Mouse (Mus musculus): ENCODE results near the gene Dach1. TPM values are rescaled to one million over a fixed set of nuclear protein-coding genes. Genes with fewer than 3 reads are reported as not detected.

The Dach1 gene
- polyA plus RNA-seq, 1 experiment from 2014 or later = 24.8 TPM

DNA sequence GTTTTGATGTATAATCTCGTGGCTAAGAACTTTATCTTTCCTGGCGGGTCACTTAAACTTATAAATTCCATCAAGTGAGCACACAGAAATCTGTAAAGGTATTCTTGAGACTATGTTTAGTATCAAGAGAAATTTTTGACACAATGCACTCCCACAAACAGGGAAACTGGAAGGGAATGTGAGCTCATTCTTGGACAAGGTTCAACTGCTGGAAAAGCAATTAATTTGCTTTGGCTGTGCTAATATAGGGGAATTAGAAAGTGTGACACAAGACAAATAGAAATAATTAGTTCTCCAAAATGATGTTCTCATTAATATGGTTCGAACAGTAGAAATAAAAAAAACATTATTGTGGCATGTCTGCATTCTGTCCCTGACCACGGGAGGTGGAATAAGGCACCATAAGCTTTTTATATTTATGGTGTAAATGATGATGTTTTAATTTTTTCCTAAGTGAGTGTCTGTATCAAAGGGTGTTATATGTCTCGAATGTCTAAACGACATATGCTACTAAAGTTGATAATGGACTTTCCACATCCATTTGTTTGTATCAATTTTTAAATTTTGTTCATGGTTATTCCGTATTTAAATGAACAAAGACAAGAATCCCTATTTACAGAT is 354.9 kb downstream of the Dach1 start:
- H3K9me3 ChIP-seq (ENCODE audit: control insufficient read depth, low read length) = no peaks in the 10 kb centered on the region
- H3K9ac ChIP-seq (replicated peaks; ENCODE audit: low read depth, low read length) = no peak overlapping the region
- H3K36me3 ChIP-seq (ENCODE audit: control insufficient read depth, insufficient read depth, low read length) = no peaks in the 10 kb centered on the region
- WGBS = 50% methylated on average over 7 of the region's 7 CpGs
- peak; percentile 47 for ATAC-seq (ENCODE audit: low read depth)
- H3K4me2 ChIP-seq (ENCODE audit: low read depth, low read length) = no peak overlapping the region
- H3K27me3 ChIP-seq (ENCODE audit: control insufficient read depth, insufficient read depth, low read length) = no peaks in the 10 kb centered on the region
- H3K27ac ChIP-seq (ENCODE audit: low read depth, low read length) = no peak overlapping the region
- H3K4me1 ChIP-seq (ENCODE audit: control insufficient read depth, insufficient read depth, low read length) = peaks cover 4% of the 10 kb centered on the region; the same call in 1 of the 2 replicates
- H3K4me3 ChIP-seq (ENCODE audit: low read depth, low read length) = no peak overlapping the region

DNA sequence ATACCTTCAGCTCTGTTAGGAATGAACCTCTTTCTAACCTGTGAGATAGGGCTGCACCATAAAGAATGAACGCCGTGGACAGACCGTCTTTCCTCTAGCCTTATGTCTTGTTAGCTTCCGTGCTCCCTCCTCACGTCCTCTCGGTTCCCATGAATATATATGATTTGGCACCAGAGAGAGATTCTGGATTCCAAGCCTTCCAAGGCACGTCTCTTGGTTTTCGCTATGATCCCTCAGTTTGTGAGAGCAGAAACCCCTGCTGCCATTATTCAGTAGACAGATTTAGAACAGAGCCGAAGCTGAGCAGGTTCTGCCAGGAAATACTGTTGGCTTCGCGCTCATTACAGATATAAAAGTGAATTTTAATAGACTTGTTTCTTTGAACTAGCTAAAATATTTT is 356.0 kb downstream of the Dach1 start:
- Histone ChIP-seq H3K9me3 (ENCODE audit: control insufficient read depth, low read length) (no peaks in the 10 kb centered on the region), H3K4me3 (ENCODE audit: low read depth, low read length) (no peak overlapping the region), H3K36me3 (ENCODE audit: control insufficient read depth, insufficient read depth, low read length) (no peaks in the 10 kb centered on the region), H3K4me2 (ENCODE audit: low read depth, low read length) (peak overlapping the region; percentile 11; the same call in 1 of the 2 replicates), H3K27ac (ENCODE audit: low read depth, low read length) (no peak overlapping the region), H3K9ac (replicated peaks; ENCODE audit: low read depth, low read length) (no peak overlapping the region), H3K4me1 (ENCODE audit: control insufficient read depth, insufficient read depth, low read length) (peaks cover 4% of the 10 kb centered on the region; the same call in 1 of the 2 replicates), H3K27me3 (ENCODE audit: control insufficient read depth, insufficient read depth, low read length) (no peaks in the 10 kb centered on the region)
- no peak for ATAC-seq (ENCODE audit: low read depth)
- 40% methylated on average over 11 of the region's 11 CpGs for WGBS

DNA sequence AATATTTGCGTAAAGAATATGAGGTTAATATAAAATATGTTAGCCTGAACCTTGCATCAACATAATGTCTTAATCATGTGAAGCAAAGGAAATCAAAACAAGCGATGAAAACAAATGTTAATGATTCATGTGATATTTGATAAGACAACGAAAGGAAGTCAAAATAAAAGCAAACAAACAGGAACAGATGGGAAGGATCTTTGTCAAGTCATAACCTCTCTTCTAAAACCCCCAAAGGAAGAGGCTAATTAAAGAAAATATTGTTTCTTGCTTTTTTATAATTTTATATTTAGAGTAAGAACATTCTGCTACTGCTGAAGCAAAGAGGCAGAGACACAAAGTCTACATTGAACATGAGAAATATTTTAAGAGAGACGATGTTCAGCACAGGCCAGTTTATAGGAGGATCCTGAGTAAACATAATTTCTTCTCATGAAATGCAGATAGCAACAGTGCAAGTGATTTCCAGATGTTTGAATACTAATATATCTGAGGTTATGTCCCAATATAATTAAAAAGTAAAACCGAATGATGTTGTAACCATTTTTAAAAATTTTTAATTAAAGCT is 374.1 kb downstream of the Dach1 start:
- Histone ChIP-seq H3K4me2 (ENCODE audit: low read depth, low read length) (no peak overlapping the region), H3K4me3 (ENCODE audit: low read depth, low read length) (no peak overlapping the region), H3K27me3 (ENCODE audit: control insufficient read depth, insufficient read depth, low read length) (no peaks in the 10 kb centered on the region), H3K4me1 (ENCODE audit: control insufficient read depth, insufficient read depth, low read length) (no peaks in the 10 kb centered on the region), H3K9ac (replicated peaks; ENCODE audit: low read depth, low read length) (no peak overlapping the region), H3K36me3 (ENCODE audit: control insufficient read depth, insufficient read depth, low read length) (no peaks in the 10 kb centered on the region), H3K9me3 (ENCODE audit: control insufficient read depth, low read length) (no peaks in the 10 kb centered on the region), H3K27ac (ENCODE audit: low read depth, low read length) (no peak overlapping the region)
- no peak for ATAC-seq (ENCODE audit: low read depth)
- WGBS = 82% methylated on average over 5 of the region's 5 CpGs

DNA sequence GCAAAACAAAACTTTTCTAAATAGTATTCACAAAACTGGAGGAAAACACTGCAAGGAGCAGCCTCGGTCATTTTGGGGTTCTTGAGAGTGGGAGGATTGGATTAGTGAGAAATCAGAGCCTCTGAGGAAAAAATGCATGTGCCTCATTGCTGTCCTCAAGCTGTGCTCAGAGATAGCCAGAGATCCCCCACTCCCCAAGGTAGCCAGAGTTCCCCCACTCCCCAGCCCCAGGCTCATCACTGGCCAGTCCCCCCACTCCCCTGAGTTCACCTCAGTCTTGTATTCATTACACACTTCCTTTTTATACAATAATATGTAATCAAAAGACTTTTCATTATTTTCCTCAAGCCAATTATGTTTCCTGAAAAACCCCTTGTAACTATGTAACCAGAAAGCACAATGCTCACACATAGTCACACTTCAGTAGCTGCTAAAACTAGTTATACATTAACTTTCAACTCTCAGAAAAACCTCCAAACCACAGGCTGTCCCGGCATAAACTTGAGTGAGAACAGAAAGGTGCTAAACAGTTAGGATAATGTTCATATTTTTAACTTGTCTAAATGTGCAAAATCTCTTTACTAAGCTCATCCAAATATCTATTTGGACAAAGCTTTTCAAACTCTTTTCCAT is 395.3 kb downstream of the Dach1 start:
- Histone ChIP-seq H3K9ac (replicated peaks; ENCODE audit: low read depth, low read length) (no peak overlapping the region), H3K4me3 (ENCODE audit: low read depth, low read length) (no peak overlapping the region), H3K4me1 (ENCODE audit: control insufficient read depth, insufficient read depth, low read length) (no peaks in the 10 kb centered on the region), H3K36me3 (ENCODE audit: control insufficient read depth, insufficient read depth, low read length) (no peaks in the 10 kb centered on the region), H3K27ac (ENCODE audit: low read depth, low read length) (no peak overlapping the region), H3K4me2 (ENCODE audit: low read depth, low read length) (no peak overlapping the region), H3K27me3 (ENCODE audit: control insufficient read depth, insufficient read depth, low read length) (no peaks in the 10 kb centered on the region), H3K9me3 (ENCODE audit: control insufficient read depth, low read length) (no peaks in the 10 kb centered on the region)
- no peak for ATAC-seq (ENCODE audit: low read depth)
- 70% methylated on average over 2 of the region's 2 CpGs for WGBS

DNA sequence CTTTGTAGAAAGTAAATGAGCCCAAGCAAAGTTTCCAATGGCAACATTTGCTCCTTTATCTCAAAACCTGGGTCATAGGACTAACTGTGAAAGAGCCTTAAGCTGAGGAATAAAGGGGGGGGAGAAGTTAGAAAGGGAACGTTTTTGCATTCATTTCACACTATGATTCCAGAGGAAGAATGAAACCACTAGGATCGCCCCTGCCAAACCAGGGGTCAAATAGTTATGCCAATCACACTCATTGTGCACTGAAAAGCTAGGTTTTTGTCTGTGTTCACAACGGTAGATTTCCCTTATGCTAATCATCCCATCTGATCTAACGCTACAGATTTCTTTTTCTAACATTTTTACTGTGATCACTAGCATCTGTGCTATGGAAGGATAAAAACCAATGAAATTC is 415.2 kb downstream of the Dach1 start:
- Histone ChIP-seq H3K27me3 (ENCODE audit: control insufficient read depth, insufficient read depth, low read length) (no peaks in the 10 kb centered on the region), H3K4me2 (ENCODE audit: low read depth, low read length) (no peak overlapping the region), H3K36me3 (ENCODE audit: control insufficient read depth, insufficient read depth, low read length) (no peaks in the 10 kb centered on the region), H3K4me3 (ENCODE audit: low read depth, low read length) (no peak overlapping the region), H3K9ac (replicated peaks; ENCODE audit: low read depth, low read length) (no peak overlapping the region), H3K4me1 (ENCODE audit: control insufficient read depth, insufficient read depth, low read length) (no peaks in the 10 kb centered on the region), H3K27ac (ENCODE audit: low read depth, low read length) (no peak overlapping the region), H3K9me3 (ENCODE audit: control insufficient read depth, low read length) (no peaks in the 10 kb centered on the region)
- ATAC-seq (ENCODE audit: low read depth) = no peak
- WGBS = 18% methylated on average over 4 of the region's 4 CpGs

DNA sequence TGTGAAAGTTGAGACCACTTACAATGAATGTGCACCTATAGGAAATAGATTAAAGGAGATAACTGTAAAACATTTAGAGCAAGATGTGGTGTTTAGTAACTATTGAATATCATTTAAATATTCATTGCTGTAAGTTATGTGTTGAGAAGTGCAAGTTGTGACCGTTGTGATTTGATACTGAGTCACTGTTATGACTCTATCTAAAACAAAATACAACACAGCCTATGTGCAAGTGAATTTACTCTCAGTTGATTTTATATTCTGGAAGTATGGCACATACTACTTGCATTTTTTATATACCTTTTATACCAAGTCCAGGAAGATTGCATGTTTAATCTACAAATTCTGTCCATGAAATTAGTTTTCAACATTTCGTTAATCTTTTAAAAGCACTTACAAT is 415.6 kb downstream of the Dach1 start:
- Histone ChIP-seq H3K4me3 (ENCODE audit: low read depth, low read length) (no peak overlapping the region), H3K9ac (replicated peaks; ENCODE audit: low read depth, low read length) (no peak overlapping the region), H3K27ac (ENCODE audit: low read depth, low read length) (no peak overlapping the region), H3K27me3 (ENCODE audit: control insufficient read depth, insufficient read depth, low read length) (no peaks in the 10 kb centered on the region), H3K9me3 (ENCODE audit: control insufficient read depth, low read length) (no peaks in the 10 kb centered on the region), H3K4me1 (ENCODE audit: control insufficient read depth, insufficient read depth, low read length) (no peaks in the 10 kb centered on the region), H3K4me2 (ENCODE audit: low read depth, low read length) (no peak overlapping the region), H3K36me3 (ENCODE audit: control insufficient read depth, insufficient read depth, low read length) (no peaks in the 10 kb centered on the region)
- WGBS = 34% methylated on average over 2 of the region's 2 CpGs
- no peak for ATAC-seq (ENCODE audit: low read depth)

DNA sequence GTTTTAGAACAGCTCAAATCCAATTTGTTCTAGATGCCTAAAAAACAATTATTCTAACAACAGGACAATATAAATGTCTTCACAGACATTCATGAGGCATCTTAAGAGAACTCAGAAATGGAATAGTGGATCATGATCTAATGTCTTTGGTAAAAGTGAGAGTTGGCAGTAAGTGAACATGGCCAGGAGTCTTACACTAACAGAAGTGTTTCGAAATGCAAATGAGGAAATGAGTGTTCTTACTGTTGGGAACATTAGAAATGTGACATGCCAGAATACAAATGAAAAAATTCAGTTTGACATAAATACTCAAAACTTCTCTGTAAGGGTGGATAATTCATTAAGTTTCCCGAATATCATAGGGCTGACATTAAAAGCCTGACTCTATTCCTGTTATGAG is 426.3 kb downstream of the Dach1 start:
- Histone ChIP-seq H3K9me3 (ENCODE audit: control insufficient read depth, low read length) (no peaks in the 10 kb centered on the region), H3K4me2 (ENCODE audit: low read depth, low read length) (no peak overlapping the region), H3K4me1 (ENCODE audit: control insufficient read depth, insufficient read depth, low read length) (no peaks in the 10 kb centered on the region), H3K9ac (replicated peaks; ENCODE audit: low read depth, low read length) (no peak overlapping the region), H3K27me3 (ENCODE audit: control insufficient read depth, insufficient read depth, low read length) (no peaks in the 10 kb centered on the region), H3K27ac (ENCODE audit: low read depth, low read length) (no peak overlapping the region), H3K4me3 (ENCODE audit: low read depth, low read length) (no peak overlapping the region), H3K36me3 (ENCODE audit: control insufficient read depth, insufficient read depth, low read length) (no peaks in the 10 kb centered on the region)
- ATAC-seq (ENCODE audit: low read depth) = no peak
- 92% methylated on average over 2 of the region's 2 CpGs for WGBS

DNA sequence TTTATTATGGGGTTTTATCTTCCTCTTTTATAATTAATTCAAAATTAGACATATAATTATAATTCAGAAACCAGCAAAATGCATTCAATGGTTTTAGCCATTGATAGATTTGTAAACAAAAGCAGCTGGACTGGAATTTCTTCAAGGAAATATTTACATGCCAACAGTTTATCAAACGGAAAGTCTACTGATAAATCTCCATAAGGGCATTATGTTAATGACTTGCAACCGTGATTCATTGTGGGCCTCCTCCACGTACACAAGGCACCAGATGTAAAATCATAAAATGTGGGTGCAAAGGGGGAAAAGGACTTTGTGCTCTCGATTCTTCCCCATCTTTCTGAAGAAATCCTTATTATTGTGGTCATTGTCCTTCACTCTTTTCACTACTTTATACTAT is 426.8 kb downstream of the Dach1 start:
- ATAC-seq (ENCODE audit: low read depth) = no peak
- Histone ChIP-seq H3K4me3 (ENCODE audit: low read depth, low read length) (no peak overlapping the region), H3K9ac (replicated peaks; ENCODE audit: low read depth, low read length) (no peak overlapping the region), H3K27me3 (ENCODE audit: control insufficient read depth, insufficient read depth, low read length) (no peaks in the 10 kb centered on the region), H3K4me2 (ENCODE audit: low read depth, low read length) (no peak overlapping the region), H3K9me3 (ENCODE audit: control insufficient read depth, low read length) (no peaks in the 10 kb centered on the region), H3K36me3 (ENCODE audit: control insufficient read depth, insufficient read depth, low read length) (no peaks in the 10 kb centered on the region), H3K27ac (ENCODE audit: low read depth, low read length) (no peak overlapping the region), H3K4me1 (ENCODE audit: control insufficient read depth, insufficient read depth, low read length) (no peaks in the 10 kb centered on the region)
- 47% methylated on average over 4 of the region's 4 CpGs for WGBS
